Mouse (Mus musculus) midbrain, embryonic 12.5 days (tissue): ENCODE measurements around the gene Fkbp5. TPM values are rescaled to one million over a fixed set of nuclear protein-coding genes. Genes with fewer than 3 reads are reported as not detected.

Source experiments
- ATAC-seq: fragments of 200-750 bp; cut with Nextera tagmentation; 2 replicates; pipeline ENCODE4 v1.8.0; 2017; ENCODE audit warnings: low read depth, moderate TSS enrichment, moderate library complexity; ENCODE audit not compliant: low FRiP score
- H3K27ac ChIP-seq: fragments of 300-500 bp; sonication (generic); replicated peaks from 2 replicates; pipeline ENCODE4 v1.5.1; 2016; ENCODE audit warnings: mild to moderate bottlenecking
- H3K27me3 ChIP-seq: fragments of 300-500 bp; sonication (generic); 2 replicates; pipeline ENCODE4 v1.6.1; 2016; ENCODE audit warnings: mild to moderate bottlenecking
- H3K36me3 ChIP-seq: fragments of 300-500 bp; sonication (generic); 2 replicates; pipeline ENCODE4 v1.6.1; 2016
- H3K4me1 ChIP-seq: fragments of 300-500 bp; sonication (generic); 2 replicates; pipeline ENCODE4 v1.6.1; 2016
- H3K4me2 ChIP-seq: fragments of 300-500 bp; sonication (generic); replicated peaks from 2 replicates; pipeline ENCODE4 v1.6.1; 2016; ENCODE audit warnings: mild to moderate bottlenecking, moderate library complexity
- H3K4me3 ChIP-seq: fragments of 300-500 bp; sonication (generic); 2 replicates; pipeline ENCODE4 v1.5.1; 2016; ENCODE audit warnings: mild to moderate bottlenecking
- H3K9ac ChIP-seq: fragments of 300-500 bp; sonication (generic); replicated peaks from 2 replicates; pipeline ENCODE4 v1.6.1; 2016; ENCODE audit warnings: mild to moderate bottlenecking, moderate library complexity
- H3K9me3 ChIP-seq: fragments of 300-500 bp; sonication (generic); 2 replicates; pipeline ENCODE4 v1.6.1; 2016; ENCODE audit warnings: mild to moderate bottlenecking
- WGBS: fragments of 180-500 bp; shearing (Covaris S2); methylation state at CpG from one replicate; pipeline ENCODE4 v1.1.7; 2016; 5-methylcytosine and 5-hydroxymethylcytosine counted together
- polyA plus RNA-seq: library from polyadenylated mRNA; unstranded; fragments of >200 nt; fragmentation: Nextera tagmentation; extraction: Ambion mirVana; gene quantifications from 2 replicates; pipeline ENCODE4 v1.2.1, GENCODE M21; 2016

The Fkbp5 gene
- polyA plus RNA-seq, 1 experiment from 2014 or later = 38.2 TPM

- H3K36me3 ChIP-seq = no peaks in the 10 kb centered on the region
- no peak overlapping the region for H3K9ac ChIP-seq
- H3K27ac ChIP-seq = no peak overlapping the region; the same call in 1 of the 2 replicates
- H3K9me3 ChIP-seq = no peaks in the 10 kb centered on the region
- H3K4me2 ChIP-seq = no peak overlapping the region
- peaks cover 9% of the 10 kb centered on the region; the same call in 1 of the 2 replicates for H3K4me1 ChIP-seq
- WGBS = 86% methylated on average over 11 of the region's 11 CpGs
- no peaks in the 10 kb centered on the region for H3K27me3 ChIP-seq
- no peak overlapping the region for H3K4me3 ChIP-seq
- no peak for ATAC-seq
These were observed 49.6 kb downstream of the Fkbp5 start for GRCm38 (mm10) chr17:28467749-28468148.

- no peak for ATAC-seq
- Histone ChIP-seq H3K27ac (no peak overlapping the region), H3K9me3 (no peaks in the 10 kb centered on the region), H3K4me2 (no peak overlapping the region), H3K4me1 (peaks cover 5% of the 10 kb centered on the region; the same call in 1 of the 2 replicates), H3K27me3 (no peaks in the 10 kb centered on the region), H3K4me3 (no peak overlapping the region), H3K9ac (no peak overlapping the region), H3K36me3 (no peaks in the 10 kb centered on the region)
- 93% methylated on average over 4 of the region's 4 CpGs for WGBS
These were observed 51.4 kb downstream of the Fkbp5 start for GRCm38 (mm10) chr17:28465968-28466367.

- H3K4me2 ChIP-seq = no peak overlapping the region
- H3K27me3 ChIP-seq = no peaks in the 10 kb centered on the region
- H3K4me1 ChIP-seq = 0 out of 2 replicates have a peak, but pooled peaks cover 3% of the 10 kb centered on the region
- H3K27ac ChIP-seq = no peak overlapping the region
- no peak overlapping the region for H3K4me3 ChIP-seq
- H3K9me3 ChIP-seq = no peaks in the 10 kb centered on the region
- H3K36me3 ChIP-seq = no peaks in the 10 kb centered on the region
- H3K9ac ChIP-seq = no peak overlapping the region
- ATAC-seq = no peak
- WGBS = 90% methylated on average over 7 of the region's 7 CpGs
These were observed 53.5 kb downstream of the Fkbp5 start for GRCm38 (mm10) chr17:28463701-28464443.

- Histone ChIP-seq H3K36me3 (no peaks in the 10 kb centered on the region), H3K27ac (no peak overlapping the region), H3K9ac (no peak overlapping the region), H3K9me3 (no peaks in the 10 kb centered on the region), H3K4me2 (no peak overlapping the region), H3K4me3 (no peak overlapping the region), H3K4me1 (0 out of 2 replicates have a peak, but pooled peaks cover 3% of the 10 kb centered on the region), H3K27me3 (no peaks in the 10 kb centered on the region)
- no peak for ATAC-seq
- 92% methylated on average over 1 of the region's 1 CpGs for WGBS
These were observed 56.9 kb downstream of the Fkbp5 start for GRCm38 (mm10) chr17:28460388-28460787.

- no peaks in the 10 kb centered on the region for H3K27me3 ChIP-seq
- WGBS = 69% methylated on average over 4 of the region's 4 CpGs
- H3K9me3 ChIP-seq = no peaks in the 10 kb centered on the region
- H3K9ac ChIP-seq = no peak overlapping the region
- ATAC-seq = no peak
- no peak overlapping the region for H3K27ac ChIP-seq
- no peaks in the 10 kb centered on the region for H3K36me3 ChIP-seq
- no peak overlapping the region for H3K4me3 ChIP-seq
- peaks cover 5% of the 10 kb centered on the region; the same call in 1 of the 2 replicates for H3K4me1 ChIP-seq
- H3K4me2 ChIP-seq = no peak overlapping the region
These were observed 62.2 kb downstream of the Fkbp5 start for GRCm38 (mm10) chr17:28455098-28455497.

GRCm38 (mm10) chr17:28452889-28453288 is 64.4 kb downstream of the Fkbp5 start:
- 77% methylated on average over 6 of the region's 6 CpGs for WGBS
- no peak overlapping the region for H3K27ac ChIP-seq

GRCm38 (mm10) chr17:28451914-28452313 is 65.4 kb downstream of the Fkbp5 start:
- no peaks in the 10 kb centered on the region for H3K27me3 ChIP-seq
- no peaks in the 10 kb centered on the region for H3K36me3 ChIP-seq
- no peak overlapping the region for H3K4me3 ChIP-seq
- H3K4me2 ChIP-seq = no peak overlapping the region
- H3K27ac ChIP-seq = no peak overlapping the region
- ATAC-seq = no peak
- WGBS = 96% methylated on average over 3 of the region's 3 CpGs
- H3K9ac ChIP-seq = no peak overlapping the region
- peaks cover 5% of the 10 kb centered on the region; the same call in 1 of the 2 replicates for H3K4me1 ChIP-seq
- no peaks in the 10 kb centered on the region for H3K9me3 ChIP-seq

More at GRCm38 (mm10) chr17:28452889-28453288, 64.4 kb downstream of the Fkbp5 start:
- Histone ChIP-seq H3K27me3 (no peaks in the 10 kb centered on the region), H3K4me2 (no peak overlapping the region), H3K9ac (no peak overlapping the region), H3K36me3 (no peaks in the 10 kb centered on the region), H3K4me3 (no peak overlapping the region), H3K9me3 (no peaks in the 10 kb centered on the region), H3K4me1 (peaks cover 5% of the 10 kb centered on the region; the same call in 1 of the 2 replicates)
- no peak for ATAC-seq

- no peak for ATAC-seq
- WGBS = 93% methylated on average over 5 of the region's 5 CpGs
These were observed 65.8 kb downstream of the Fkbp5 start for GRCm38 (mm10) chr17:28451487-28451886.

GRCm38 (mm10) chr17:28448225-28448624 is 69.1 kb downstream of the Fkbp5 start:
- no peak overlapping the region for H3K27ac ChIP-seq
- H3K4me3 ChIP-seq = no peak overlapping the region
- H3K9ac ChIP-seq = no peak overlapping the region
- no peaks in the 10 kb centered on the region for H3K27me3 ChIP-seq
- no peaks in the 10 kb centered on the region for H3K9me3 ChIP-seq
- no peak overlapping the region for H3K4me2 ChIP-seq
- ATAC-seq = no peak
- 80% methylated on average over 6 of the region's 6 CpGs for WGBS
- H3K4me1 ChIP-seq = peaks cover 4% of the 10 kb centered on the region; the same call in 1 of the 2 replicates
- H3K36me3 ChIP-seq = no peaks in the 10 kb centered on the region

More at GRCm38 (mm10) chr17:28451487-28451886, 65.8 kb downstream of the Fkbp5 start:
- no peak overlapping the region for H3K27ac ChIP-seq
- H3K4me1 ChIP-seq = peaks cover 5% of the 10 kb centered on the region; the same call in 1 of the 2 replicates
- no peaks in the 10 kb centered on the region for H3K36me3 ChIP-seq
- H3K9me3 ChIP-seq = no peaks in the 10 kb centered on the region
- H3K4me3 ChIP-seq = no peak overlapping the region
- H3K27me3 ChIP-seq = no peaks in the 10 kb centered on the region
- H3K9ac ChIP-seq = no peak overlapping the region
- no peak overlapping the region for H3K4me2 ChIP-seq

GRCm38 (mm10) chr17:28447789-28448188 is 69.5 kb downstream of the Fkbp5 start:
- Histone ChIP-seq H3K4me1 (no peaks in the 10 kb centered on the region), H3K4me3 (no peak overlapping the region), H3K9me3 (no peaks in the 10 kb centered on the region), H3K27me3 (no peaks in the 10 kb centered on the region), H3K27ac (no peak overlapping the region), H3K9ac (no peak overlapping the region), H3K36me3 (no peaks in the 10 kb centered on the region), H3K4me2 (no peak overlapping the region)
- 86% methylated on average over 7 of the region's 7 CpGs for WGBS
- no peak for ATAC-seq

- H3K27me3 ChIP-seq = no peaks in the 10 kb centered on the region
- H3K4me1 ChIP-seq = no peaks in the 10 kb centered on the region
- no peak for ATAC-seq
- H3K9ac ChIP-seq = no peak overlapping the region
- H3K27ac ChIP-seq = no peak overlapping the region
- 80% methylated on average over 5 of the region's 5 CpGs for WGBS
- H3K36me3 ChIP-seq = no peaks in the 10 kb centered on the region
- H3K4me2 ChIP-seq = no peak overlapping the region
- H3K4me3 ChIP-seq = no peak overlapping the region
- H3K9me3 ChIP-seq = no peaks in the 10 kb centered on the region
These were observed 70.5 kb downstream of the Fkbp5 start for GRCm38 (mm10) chr17:28446820-28447168.

GRCm38 (mm10) chr17:28445886-28446819 is 71.2 kb downstream of the Fkbp5 start:
- H3K4me2 ChIP-seq = no peak overlapping the region
- WGBS = 95% methylated on average over 12 of the region's 12 CpGs
- H3K27me3 ChIP-seq = no peaks in the 10 kb centered on the region
- no peak for ATAC-seq
- H3K27ac ChIP-seq = no peak overlapping the region
- H3K36me3 ChIP-seq = no peaks in the 10 kb centered on the region
- H3K4me3 ChIP-seq = no peak overlapping the region
- no peaks in the 10 kb centered on the region for H3K9me3 ChIP-seq
- no peak overlapping the region for H3K9ac ChIP-seq
- H3K4me1 ChIP-seq = no peaks in the 10 kb centered on the region
